Mouse (Mus musculus) mesoderm, embryonic 11.5 days (tissue): Measurements from ENCODE around the gene Aldh1a3.
A peak's percentile ranks its signal among the peaks of the same experiment; 100 is the strongest.

Experiments
- DNase-seq: peaks from one replicate; pipeline ENCODE4 v3.0.0-alpha.2; 2012; ENCODE audit warnings: low read depth, low spot score

Gene Aldh1a3

DNA sequence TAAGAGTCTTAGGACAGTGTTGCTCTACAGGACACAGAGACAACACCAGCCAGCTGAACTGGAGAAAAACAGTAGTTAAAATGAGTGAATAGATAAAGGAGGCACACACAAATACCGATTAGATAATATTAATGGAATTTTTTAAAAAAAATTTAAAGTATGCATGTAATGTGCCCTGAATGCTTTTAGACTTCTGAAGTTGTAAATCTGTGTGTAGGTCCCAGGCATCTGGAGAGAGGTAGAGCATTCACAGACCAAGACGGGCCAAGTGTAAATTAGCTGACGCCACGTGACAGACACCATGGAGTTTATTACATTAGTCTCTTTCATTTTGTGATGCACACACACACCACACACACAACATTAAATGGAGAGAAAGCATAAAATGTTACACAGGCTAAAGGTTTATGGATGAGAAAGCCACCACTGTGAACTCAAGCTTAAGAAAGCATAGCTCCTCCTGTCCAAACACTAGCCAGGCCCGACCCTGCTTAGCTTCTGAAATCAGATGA, 57.3 kb downstream of the Aldh1a3 start:
- no peak for DNase-seq

DNA sequence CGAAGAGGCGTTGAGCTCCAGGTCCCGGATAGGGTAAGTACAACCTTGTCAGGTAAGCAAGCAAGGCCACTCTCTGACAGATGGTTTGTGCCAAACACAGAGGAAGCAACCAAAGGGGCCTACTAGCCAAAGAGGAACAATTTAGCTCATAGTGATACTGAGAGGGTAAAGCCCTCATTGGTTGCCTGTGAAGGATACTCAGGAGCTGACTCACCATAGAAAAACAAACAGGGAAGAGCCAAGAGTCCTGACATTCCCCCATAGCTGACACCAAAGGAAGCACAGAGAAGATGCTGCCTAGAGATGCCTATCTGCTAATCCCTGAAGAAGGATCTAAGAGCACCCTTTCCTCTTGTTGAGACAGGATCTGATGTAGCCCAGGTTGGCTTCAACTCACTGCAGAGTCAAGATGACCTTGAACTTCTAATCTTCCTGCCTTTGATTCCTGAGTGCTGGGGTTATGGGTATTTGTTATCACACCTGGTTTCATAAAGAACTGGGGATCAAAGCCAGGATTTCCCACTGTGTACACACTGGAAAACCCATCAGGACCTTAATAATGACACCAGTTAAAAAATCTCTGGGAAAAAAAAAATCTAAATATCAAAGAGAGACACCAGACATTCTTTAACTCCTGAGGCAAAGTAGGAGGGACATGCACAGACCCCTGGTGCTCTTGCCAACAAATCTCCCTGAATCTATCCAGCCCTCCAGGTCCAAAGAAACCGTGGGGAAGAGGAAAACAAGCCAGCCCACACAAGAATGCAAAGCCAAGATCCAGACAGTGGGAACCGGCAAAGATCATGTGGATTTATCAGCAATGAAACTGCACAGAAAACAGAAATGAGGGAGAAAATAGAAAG, 58.0 kb downstream of the Aldh1a3 start:
- DNase-seq = no peak

DNA sequence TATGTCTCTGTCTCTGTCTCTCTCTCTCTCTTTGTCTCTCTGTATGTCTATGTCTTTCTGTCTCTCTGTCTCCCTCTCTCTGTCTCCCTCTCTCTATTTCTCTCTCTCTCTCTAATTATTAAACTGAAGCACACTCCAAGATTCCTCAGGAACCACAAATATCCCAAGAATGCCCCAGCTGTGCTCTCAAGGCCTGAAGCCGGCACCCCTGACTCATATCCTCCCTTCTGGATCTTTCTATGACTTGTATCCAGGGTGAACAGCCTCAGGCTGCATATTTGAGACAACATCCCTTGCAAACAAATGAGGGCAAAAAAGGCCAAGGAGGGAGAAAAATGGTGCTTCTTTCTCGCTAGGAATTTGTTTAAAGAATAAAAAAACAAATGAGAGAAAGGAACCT, 61.4 kb downstream of the Aldh1a3 start, which contains the start of gene Gm10974:
Gm10974 (plus strand) TSS at position 2 of the 400 bp plus-strand sequence.
- DNase-seq = no peak

DNA sequence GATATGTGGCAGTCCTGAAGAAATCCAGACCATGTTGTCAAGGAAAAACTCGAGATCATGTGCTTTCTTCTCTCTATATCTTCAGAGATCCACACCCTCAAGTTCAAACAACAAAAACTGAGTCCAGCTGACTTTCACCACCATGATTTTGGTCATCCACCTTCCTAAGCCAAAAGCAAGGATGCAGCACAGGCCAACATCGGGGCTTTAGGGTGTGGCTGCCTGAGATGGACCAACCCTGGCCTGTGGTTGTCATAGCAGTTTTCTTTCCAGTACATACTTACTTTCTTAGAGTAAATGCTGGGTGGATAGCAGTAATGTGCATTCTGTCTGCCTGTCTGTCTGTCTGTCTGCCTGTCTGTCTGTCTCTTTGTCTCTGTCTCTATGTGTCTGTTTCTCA, 61.9 kb downstream of the Aldh1a3 start:
- DNase-seq = no peak

DNA sequence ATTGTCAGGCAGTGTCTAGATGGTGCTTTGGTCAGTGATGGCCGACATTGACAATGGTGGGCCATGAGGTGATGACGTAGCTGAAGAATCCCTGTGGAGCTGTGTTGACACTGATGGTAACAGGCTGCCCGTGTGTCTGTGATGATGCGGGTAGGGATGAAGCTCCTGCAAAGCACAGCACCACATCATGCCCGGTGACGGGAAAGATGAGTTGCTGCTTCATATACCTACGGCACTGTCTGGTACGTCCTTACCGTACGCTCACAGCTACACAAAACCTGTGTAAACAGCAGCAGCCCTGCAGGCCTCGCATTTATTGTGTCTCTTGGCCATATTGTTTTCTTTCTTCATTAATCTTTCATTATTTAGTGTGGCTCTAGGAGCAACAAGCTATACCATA, 62.8 kb downstream of the Aldh1a3 start:
- no peak for DNase-seq

DNA sequence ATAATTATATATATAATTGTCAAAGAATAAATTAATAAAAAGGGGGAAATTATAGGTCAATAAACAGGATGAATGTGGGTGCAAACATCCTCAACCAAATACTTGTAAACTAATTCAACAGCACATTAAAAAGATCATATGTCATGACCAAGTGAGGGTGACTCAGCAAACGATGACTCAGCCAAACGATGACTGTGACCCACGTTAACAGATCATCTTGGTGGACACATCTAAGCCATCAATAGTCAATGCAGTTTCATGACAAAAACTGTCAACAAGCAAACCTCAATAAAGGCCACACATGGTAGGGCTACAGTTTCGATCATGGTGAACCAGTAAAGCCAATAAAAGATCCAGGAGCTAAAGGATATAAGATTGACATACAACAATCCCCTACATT, 68.3 kb downstream of the Aldh1a3 start:
- DNase-seq = no peak

DNA sequence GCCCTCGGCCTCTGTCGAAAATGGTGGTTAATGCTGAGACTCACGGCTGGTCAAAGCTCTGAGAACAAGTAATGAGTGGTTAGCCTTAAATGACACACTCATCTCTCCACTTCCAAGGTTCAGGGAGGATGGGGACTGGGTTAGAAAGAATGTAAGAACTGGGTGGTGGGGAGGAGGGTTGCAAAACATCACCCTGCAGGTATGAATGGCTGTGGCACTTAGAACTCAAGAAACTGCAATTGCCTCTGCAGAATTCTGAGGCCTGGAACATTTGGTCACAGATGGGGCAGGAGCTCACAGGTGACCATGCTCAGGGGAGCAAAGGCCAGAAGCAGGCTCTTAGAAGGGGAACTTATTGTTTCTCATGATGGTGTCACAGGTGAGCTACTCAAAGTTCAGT, 68.9 kb downstream of the Aldh1a3 start:
- no peak for DNase-seq

DNA sequence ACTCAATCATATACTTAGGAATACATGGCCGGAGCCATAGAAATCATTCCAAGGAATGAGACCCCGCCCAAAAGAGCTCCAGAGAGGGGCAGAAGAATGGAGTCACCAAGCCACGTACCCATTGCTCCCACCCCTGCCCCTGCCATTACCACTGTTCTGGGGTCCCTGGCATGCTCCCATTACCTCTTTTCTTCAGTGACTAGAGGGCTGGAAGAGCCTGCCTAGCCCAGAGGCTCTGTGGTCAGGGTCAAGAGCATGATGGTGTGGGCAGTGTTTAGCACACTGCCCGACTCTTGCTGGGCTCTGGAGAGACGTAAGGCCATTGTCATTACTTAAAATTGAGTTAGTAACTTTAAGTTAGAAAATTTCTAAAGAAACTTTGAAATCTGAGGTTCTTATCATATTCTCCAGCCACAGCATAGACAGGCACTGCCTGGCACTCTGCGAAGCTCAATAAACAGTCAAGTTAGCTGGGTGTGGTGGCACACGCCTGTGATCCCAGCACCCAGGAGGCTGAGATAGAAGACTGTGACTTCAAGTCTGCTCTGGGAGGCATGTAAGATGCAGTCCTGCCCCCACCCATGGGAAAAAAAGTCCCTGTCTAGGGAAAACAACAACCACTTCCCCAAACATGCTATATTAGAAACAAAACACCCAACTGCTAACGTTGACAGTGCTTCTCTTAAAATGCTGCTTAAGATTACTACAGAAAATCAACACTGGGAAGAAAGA, 71.4 kb downstream of the Aldh1a3 start:
- DNase-seq = no peak

DNA sequence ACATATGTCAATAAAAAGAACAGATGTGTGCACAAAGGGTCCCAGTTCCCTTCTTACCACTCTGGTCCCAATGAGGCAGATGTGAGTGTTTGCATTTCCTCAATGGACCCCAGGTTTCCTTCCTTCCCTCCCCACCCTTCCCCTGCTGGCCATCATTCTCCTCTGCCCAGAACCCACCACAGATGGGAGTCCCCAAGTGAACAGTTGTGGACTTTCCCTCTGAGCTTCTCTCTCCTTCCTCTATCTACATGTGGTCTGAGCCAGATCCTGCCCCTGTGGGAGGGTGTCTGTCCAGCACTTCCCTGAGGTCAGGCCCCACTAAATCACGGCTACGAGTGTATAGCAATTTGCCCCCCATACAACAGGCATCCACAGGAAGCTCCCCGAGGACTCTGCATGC, 72.4 kb downstream of the Aldh1a3 start:
- DNase-seq = no peak

DNA sequence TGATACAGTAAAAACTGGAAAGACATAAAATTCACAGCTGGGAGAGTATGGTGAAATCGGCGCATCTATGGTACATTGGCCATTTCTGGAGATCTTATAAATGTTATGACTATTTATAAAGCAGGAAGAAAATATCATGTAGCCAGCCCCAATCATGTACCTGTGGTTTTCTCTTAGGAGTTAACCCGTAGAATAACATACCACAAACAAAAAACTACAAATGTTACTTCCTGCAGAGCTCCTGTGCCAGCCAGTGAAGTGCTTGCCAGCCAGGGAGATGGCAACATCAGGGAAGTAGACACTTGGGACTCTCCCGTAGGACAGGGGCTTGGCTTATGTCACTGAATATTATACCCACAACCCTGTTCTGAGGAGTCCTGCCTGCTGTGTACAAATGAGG, 76.2 kb downstream of the Aldh1a3 start:
- no peak for DNase-seq

DNA sequence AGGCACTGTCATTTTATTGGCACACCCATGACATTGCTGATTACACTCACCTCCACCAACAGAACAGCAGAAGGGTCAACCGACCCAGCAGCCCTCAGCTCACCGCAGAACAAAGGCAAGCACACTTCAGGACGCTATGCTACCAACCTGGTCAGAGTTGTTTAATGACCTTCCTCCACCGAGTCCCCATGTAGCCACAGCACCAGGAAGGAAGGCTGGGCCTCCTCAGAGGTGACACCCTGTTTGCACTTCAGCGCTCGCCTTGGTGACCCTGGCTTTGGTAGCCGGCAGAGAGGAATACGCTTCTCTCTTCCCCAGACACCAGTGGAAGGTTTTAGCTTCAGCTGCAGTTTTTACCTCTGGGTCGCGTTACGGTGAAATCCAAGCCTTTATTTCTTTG, 77.6 kb downstream of the Aldh1a3 start:
- no peak for DNase-seq

DNA sequence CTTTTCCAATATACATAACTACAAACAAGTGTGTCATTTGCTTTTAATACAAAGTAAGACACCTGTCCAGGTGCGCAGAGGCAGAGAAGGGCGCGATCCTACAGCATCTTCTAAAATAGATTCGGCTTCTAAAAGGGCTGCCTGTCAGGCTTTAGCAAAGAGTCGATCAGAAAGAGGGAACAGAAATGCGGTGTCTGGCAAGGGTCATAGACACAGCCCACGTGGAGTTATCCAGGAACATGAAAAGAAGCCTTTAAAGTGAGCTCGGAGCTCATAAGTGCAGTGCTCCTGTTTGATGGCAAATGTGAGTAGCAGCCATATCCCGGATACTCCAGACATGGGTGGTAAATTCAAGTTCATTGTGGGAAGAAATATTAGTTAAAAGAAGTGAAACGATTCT, 78.7 kb downstream of the Aldh1a3 start:
- no peak for DNase-seq

DNA sequence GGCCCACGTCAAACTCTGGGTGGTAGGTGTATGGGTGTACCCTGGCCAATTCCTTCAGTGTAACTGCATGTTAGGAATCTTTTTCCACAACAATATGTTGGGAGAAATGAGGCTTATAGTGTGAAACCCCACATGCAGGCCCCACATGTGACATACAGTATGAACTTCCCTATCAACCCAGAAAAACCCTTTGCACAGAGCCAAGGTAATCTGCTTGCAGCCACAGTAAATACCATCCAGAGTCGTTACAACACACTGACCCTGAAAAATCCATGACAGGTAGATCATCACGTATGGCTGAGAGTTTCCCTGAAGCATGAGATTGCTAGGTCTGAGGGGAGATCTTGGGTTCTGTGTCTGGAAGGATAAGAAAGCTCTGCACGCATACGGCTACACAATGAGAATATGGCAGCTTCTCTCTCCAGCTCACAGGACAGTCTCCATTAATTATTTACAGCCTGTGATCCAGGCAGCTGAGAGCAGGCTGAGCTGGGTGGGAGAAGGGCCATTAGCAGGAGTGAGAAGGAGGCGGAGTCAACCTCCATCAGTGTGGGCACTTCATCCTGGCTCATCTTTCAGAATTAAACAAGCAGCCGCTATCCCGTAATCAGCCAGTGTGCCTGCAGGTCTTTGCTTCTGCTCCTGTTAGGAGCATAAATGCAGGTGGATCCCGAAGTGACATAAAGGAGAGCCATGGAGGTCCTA, 80.2 kb downstream of the Aldh1a3 start:
- DNase-seq = peak; percentile 45

DNA sequence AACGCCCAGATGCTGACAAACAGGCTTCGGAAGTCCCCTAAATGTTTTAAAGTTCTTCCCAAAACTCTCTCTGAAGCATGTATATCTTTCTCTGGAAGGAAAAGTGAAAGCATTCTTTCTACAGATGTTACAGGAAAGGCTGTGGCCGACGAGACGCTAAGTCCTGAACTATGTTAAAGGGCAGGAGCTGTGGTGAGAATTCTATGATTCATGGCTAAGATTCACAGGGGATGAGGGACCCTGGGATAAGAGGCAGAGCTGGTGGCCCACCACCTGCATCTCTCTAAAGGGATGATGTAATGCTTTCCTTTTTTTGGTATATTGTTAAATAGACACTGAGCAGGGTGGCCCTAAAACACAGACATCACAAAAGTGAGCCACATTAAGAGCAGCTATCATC, 84.0 kb downstream of the Aldh1a3 start:
- DNase-seq = no peak

DNA sequence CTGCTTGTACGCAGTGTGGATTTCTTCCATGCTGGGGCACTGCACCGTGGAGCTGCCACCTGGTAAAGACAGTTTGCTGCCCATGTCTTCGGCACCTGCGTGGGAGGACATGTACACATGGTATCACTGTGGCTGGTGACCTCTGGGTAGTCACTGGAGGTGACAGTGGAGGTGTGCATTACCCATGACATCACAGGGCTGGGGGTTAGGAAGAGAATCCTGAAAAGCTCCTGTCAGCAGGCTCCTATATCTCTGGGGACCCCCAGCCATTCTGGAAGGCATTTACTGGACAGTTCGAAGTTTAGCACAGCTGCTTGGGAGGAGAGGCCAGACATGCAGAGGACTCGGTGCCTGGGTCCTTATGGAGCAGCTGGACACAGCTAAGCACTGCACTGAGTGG, 84.5 kb downstream of the Aldh1a3 start:
- no peak for DNase-seq

DNA sequence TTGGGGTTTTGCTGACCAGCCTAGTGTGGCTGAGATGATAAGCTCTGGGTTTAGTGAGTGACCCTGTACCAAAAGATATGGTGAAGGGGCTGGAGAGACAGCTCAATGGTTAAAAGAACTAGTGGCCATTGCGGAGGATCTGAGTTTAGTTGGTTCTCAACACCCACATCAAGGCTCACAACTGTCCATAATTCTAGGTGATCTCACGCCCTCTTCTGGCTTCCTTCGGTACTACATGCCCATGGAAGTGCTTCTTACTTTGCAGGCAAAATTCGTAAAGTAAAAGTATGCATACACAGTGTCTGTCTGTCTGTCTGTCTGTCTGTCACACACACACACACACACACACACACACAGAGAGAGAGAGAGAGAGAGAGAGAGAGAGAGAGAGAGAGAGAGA, 85.0 kb downstream of the Aldh1a3 start:
- DNase-seq = peak; percentile 58
